Mouse (Mus musculus) embryonic facial prominence, embryonic 10.5 days (tissue): ENCODE data around the gene Zfyve16. TPM values are rescaled to one million over a fixed set of nuclear protein-coding genes. Genes with fewer than 3 reads are reported as not detected.

Experiments used
- DNase-seq: peaks from one replicate; pipeline ENCODE4 v3.0.0-alpha.2; 2017; ENCODE audit warnings: low spot score
- H3K27ac ChIP-seq: fragments of 300-500 bp; sonication (generic); replicated peaks from 2 replicates; pipeline ENCODE4 v1.5.1; 2016; ENCODE audit warnings: mild to moderate bottlenecking
- H3K27me3 ChIP-seq: fragments of 300-500 bp; sonication (generic); replicated peaks from 2 replicates; pipeline ENCODE4 v1.6.1; 2016; ENCODE audit warnings: low read depth, mild to moderate bottlenecking; ENCODE audit not compliant: poor library complexity, severe bottlenecking
- H3K36me3 ChIP-seq: fragments of 300-500 bp; sonication (generic); replicated peaks from 2 replicates; pipeline ENCODE4 v1.6.1; 2016; ENCODE audit warnings: mild to moderate bottlenecking, moderate library complexity
- H3K4me1 ChIP-seq: fragments of 300-500 bp; sonication (generic); 2 replicates; pipeline ENCODE4 v1.6.1; 2016
- H3K4me3 ChIP-seq: fragments of 300-500 bp; sonication (generic); 2 replicates; pipeline ENCODE4 v1.5.1; 2016; ENCODE audit warnings: mild to moderate bottlenecking, moderate library complexity
- H3K9me3 ChIP-seq: fragments of 300-500 bp; sonication (generic); 2 replicates; pipeline ENCODE4 v1.6.1; 2016; ENCODE audit warnings: mild to moderate bottlenecking
- WGBS: fragments of 180-500 bp; shearing (Covaris S2); methylation state at CpG from one replicate; pipeline ENCODE4 v1.1.7; 2016; 5-methylcytosine and 5-hydroxymethylcytosine counted together
- polyA plus RNA-seq: library from polyadenylated mRNA; unstranded; fragments of >200 nt; fragmentation: Nextera tagmentation; extraction: Ambion mirVana; gene quantifications from 2 replicates; pipeline ENCODE4 v1.2.1, GENCODE M21; 2016

The Zfyve16 gene
- polyA plus RNA-seq, 1 experiment from 2014 or later: 12.2 TPM

GRCm38 (mm10) chr13:92440286-92440685 is 90.4 kb downstream of the Zfyve16 start:
- Histone ChIP-seq H3K4me3 (no peak overlapping the region), H3K36me3 (no peaks in the 10 kb centered on the region), H3K4me1 (no peaks in the 10 kb centered on the region), H3K27me3 (no peaks in the 10 kb centered on the region), H3K9me3 (no peaks in the 10 kb centered on the region), H3K27ac (no peak overlapping the region)
- no peak for DNase-seq
- WGBS: 78% methylated on average over 13 of the region's 13 CpGs

- WGBS: 94% methylated on average over 10 of the region's 10 CpGs
- no peaks in the 10 kb centered on the region for H3K36me3 ChIP-seq
- no peak overlapping the region for H3K4me3 ChIP-seq
- H3K27ac ChIP-seq: no peak overlapping the region
- DNase-seq: no peak
- H3K4me1 ChIP-seq: no peaks in the 10 kb centered on the region
- no peaks in the 10 kb centered on the region for H3K27me3 ChIP-seq
- H3K9me3 ChIP-seq: no peaks in the 10 kb centered on the region
Observed at GRCm38 (mm10) chr13:92438656-92439055, 92.0 kb downstream of the Zfyve16 start.

Other genes starting within 250 kb of the Zfyve16 start
- gene Gm20379, start 224.9 kb downstream of the Zfyve16 start, polyA plus RNA-seq: 0.72 and 1.4 TPM in 2 replicates
- gene Dhfr, start 176.1 kb downstream of the Zfyve16 start, polyA plus RNA-seq: 27.0 and 27.5 TPM in 2 replicates
- gene Msh3, start 175.9 kb downstream of the Zfyve16 start, polyA plus RNA-seq: 34.5 and 34.9 TPM in 2 replicates
- 0.06 TPM in 1 of 2 replicates, not detected in the other for gene Ankrd34b, start 105.0 kb downstream of the Zfyve16 start, polyA plus RNA-seq
- 0.12 TPM in 1 of 2 replicates, not detected in the other for gene Fam151b, start 46.9 kb downstream of the Zfyve16 start, polyA plus RNA-seq
- not detected in 2 replicates for gene Spz1, start 45.3 kb upstream of the Zfyve16 start, polyA plus RNA-seq
- gene Serinc5, start 80.2 kb upstream of the Zfyve16 start, polyA plus RNA-seq: 11.6 TPM in 2 replicates